Mouse (Mus musculus) limb, embryonic 12.5 days (tissue): ENCODE data around the gene Kcnd2. TPM values are rescaled to one million over a fixed set of nuclear protein-coding genes. Genes with fewer than 3 reads are reported as not detected.

Experiments
- ATAC-seq: fragments of 200-750 bp; cut with Nextera tagmentation; 2 replicates; pipeline ENCODE4 v1.8.0; 2017; ENCODE audit warnings: low read depth, moderate TSS enrichment; ENCODE audit not compliant: insufficient number of reproducible peaks, insufficient read depth, low FRiP score, low TSS enrichment
- H3K27ac ChIP-seq: fragments of 300-500 bp; sonication (generic); 2 replicates; pipeline ENCODE4 v1.5.1; 2016; ENCODE audit warnings: mild to moderate bottlenecking, moderate library complexity
- H3K27me3 ChIP-seq: fragments of 300-500 bp; sonication (generic); 2 replicates; pipeline ENCODE4 v1.6.1; 2016; ENCODE audit warnings: mild to moderate bottlenecking, moderate library complexity
- H3K36me3 ChIP-seq: fragments of 300-500 bp; sonication (generic); 2 replicates; pipeline ENCODE4 v1.6.1; 2016; ENCODE audit warnings: mild to moderate bottlenecking, moderate library complexity
- H3K4me1 ChIP-seq: fragments of 300-500 bp; sonication (generic); replicated peaks from 2 replicates; pipeline ENCODE4 v1.6.1; 2016
- H3K4me2 ChIP-seq: fragments of 300-500 bp; sonication (generic); 2 replicates; pipeline ENCODE4 v1.6.1; 2016; ENCODE audit warnings: mild to moderate bottlenecking, moderate library complexity
- H3K4me3 ChIP-seq: fragments of 300-500 bp; sonication (generic); replicated peaks from 2 replicates; pipeline ENCODE4 v1.5.1; 2016; ENCODE audit warnings: mild to moderate bottlenecking
- H3K9ac ChIP-seq: fragments of 300-500 bp; sonication (generic); replicated peaks from 2 replicates; pipeline ENCODE4 v1.6.1; 2016; ENCODE audit warnings: mild to moderate bottlenecking, moderate library complexity
- H3K9me3 ChIP-seq: fragments of 300-500 bp; sonication (generic); 2 replicates; pipeline ENCODE4 v1.6.1; 2016; ENCODE audit warnings: mild to moderate bottlenecking, moderate library complexity
- WGBS: fragments of 180-500 bp; shearing (Covaris S2); methylation state at CpG from one replicate; pipeline ENCODE4 v1.1.7; 2016; 5-methylcytosine and 5-hydroxymethylcytosine counted together
- polyA plus RNA-seq: library from polyadenylated mRNA; unstranded; fragments of >200 nt; fragmentation: Nextera tagmentation; extraction: Ambion mirVana; gene quantifications from 2 replicates; pipeline ENCODE4 v1.2.1, GENCODE M21; 2016

Gene Kcnd2
- polyA plus RNA-seq, 1 experiment from 2014 or later: 2.3 TPM

DNA sequence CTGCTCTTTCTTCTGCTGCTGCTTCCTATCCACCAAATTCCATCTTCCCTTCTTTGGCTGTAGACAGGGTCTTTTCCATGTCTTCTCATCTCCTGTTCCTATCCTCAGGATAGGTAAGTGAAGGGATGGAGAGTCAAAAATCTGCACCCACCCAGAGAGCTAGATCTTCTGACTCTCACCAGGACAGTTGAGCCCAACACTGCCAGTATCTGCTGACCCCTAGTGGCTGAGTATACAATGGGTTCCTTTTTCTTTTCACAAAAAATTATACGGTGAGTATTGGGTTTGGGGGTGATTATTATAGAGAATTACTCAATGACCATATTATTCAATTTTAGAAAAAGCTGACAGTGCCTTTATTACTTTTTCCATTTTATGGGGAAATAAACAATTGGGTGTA, 319.5 kb downstream of the Kcnd2 start:
- WGBS: 45% methylated on average over 1 of the region's 1 CpGs
- Histone ChIP-seq H3K27me3 (no peaks in the 10 kb centered on the region), H3K9me3 (no peaks in the 10 kb centered on the region), H3K4me3 (no peak overlapping the region), H3K27ac (no peak overlapping the region), H3K9ac (no peak overlapping the region), H3K36me3 (no peaks in the 10 kb centered on the region), H3K4me1 (no peaks in the 10 kb centered on the region), H3K4me2 (no peak overlapping the region)
- ATAC-seq: no peak

DNA sequence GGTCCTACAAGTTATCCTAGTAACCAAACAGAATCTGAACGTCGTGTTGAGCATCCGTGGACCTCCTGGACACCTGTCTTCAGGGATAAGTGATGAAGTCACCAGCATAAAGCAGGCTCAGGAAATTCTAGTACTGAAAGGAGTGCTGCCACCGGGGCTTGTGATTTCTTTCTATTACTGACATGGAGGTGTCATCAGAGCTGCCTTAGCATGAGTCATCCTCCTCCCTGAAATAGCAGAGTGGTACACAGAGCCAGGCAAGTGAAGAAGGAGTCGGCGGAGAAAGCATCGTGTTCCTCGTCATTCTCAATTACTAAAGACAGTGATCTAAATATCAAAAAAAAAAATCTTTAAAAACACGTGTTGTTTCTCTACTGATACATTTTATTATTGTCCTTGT, 336.2 kb downstream of the Kcnd2 start:
- no peaks in the 10 kb centered on the region for H3K27me3 ChIP-seq
- no peaks in the 10 kb centered on the region for H3K9me3 ChIP-seq
- no peak overlapping the region for H3K9ac ChIP-seq
- no peaks in the 10 kb centered on the region for H3K36me3 ChIP-seq
- ATAC-seq: no peak
- H3K4me1 ChIP-seq: no peaks in the 10 kb centered on the region
- H3K4me2 ChIP-seq: no peak overlapping the region
- H3K27ac ChIP-seq: no peak overlapping the region
- no peak overlapping the region for H3K4me3 ChIP-seq
- 83% methylated on average over 9 of the region's 9 CpGs for WGBS

DNA sequence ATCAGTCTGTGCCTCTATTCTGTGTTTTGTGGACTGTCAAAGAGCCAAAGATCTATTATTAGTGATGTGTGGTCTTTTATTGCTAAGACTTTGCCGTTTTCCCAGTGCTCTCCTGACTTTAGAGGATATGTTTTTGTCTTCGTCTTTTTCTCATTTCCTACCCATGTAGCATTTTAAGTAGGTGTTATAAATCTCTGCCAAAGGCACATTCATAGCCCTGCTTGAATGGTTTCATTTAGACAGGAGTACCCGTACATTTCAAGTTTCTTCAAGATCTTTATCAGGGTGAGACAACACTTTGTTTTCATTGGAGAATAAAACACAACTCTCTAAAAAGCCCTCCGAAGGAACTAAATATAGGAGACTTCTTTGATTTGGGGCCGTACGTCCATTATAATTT, 355.7 kb downstream of the Kcnd2 start:
- no peaks in the 10 kb centered on the region for H3K36me3 ChIP-seq

DNA sequence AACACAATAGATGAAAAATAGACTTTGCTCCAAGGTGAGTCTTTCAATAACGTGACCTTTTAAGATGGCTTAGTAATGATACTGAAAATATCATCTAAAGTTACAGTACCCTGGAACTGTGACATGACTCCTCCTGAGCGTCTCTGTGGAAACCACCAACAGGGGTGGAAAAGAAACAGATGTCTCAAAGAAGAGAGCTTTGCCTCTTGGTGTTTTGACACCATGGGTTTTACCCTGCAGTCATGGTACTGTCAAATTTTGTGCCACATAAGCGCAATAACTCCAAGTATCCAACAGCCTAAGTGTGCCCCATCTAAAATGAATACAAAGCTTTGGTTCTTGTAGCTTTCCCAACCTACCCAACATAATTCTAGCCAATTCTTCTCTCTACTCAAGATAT, 374.9 kb downstream of the Kcnd2 start:
- Histone ChIP-seq H3K4me2 (no peak overlapping the region), H3K4me3 (no peak overlapping the region), H3K27ac (no peak overlapping the region), H3K36me3 (no peaks in the 10 kb centered on the region), H3K4me1 (no peaks in the 10 kb centered on the region; the same call in 1 of the 2 replicates), H3K9ac (no peak overlapping the region), H3K9me3 (no peaks in the 10 kb centered on the region), H3K27me3 (no peaks in the 10 kb centered on the region)
- ATAC-seq: no peak
- WGBS: 88% methylated on average over 3 of the region's 3 CpGs

More for the DNA sequence above, 355.7 kb downstream of the Kcnd2 start:
- ATAC-seq: no peak
- H3K4me3 ChIP-seq: no peak overlapping the region
- no peak overlapping the region for H3K4me2 ChIP-seq
- no peaks in the 10 kb centered on the region for H3K4me1 ChIP-seq
- 41% methylated on average over 6 of the region's 6 CpGs for WGBS
- H3K9me3 ChIP-seq: no peaks in the 10 kb centered on the region
- H3K9ac ChIP-seq: no peak overlapping the region
- no peaks in the 10 kb centered on the region for H3K27me3 ChIP-seq
- H3K27ac ChIP-seq: no peak overlapping the region

DNA sequence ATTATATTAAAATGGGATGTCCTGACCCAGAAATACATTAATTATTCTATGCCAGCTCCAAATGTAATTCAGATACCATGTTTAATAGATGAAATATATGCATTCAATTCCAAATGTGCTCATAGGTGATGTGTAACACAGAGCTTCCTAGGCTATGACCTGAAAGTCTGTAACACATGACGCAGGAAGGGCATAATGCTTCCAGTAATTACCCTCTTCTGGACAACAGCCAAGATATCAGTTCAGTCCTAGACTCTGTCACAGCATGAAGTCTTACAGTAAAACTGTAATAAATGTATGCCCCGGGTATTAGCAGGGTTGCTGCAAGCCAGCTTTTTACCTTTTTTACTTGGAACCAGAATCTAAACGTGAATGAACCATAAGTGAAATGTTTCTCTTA, 382.1 kb downstream of the Kcnd2 start:
- Histone ChIP-seq H3K9ac (no peak overlapping the region), H3K9me3 (no peaks in the 10 kb centered on the region), H3K27me3 (no peaks in the 10 kb centered on the region), H3K27ac (no peak overlapping the region), H3K36me3 (no peaks in the 10 kb centered on the region), H3K4me3 (no peak overlapping the region), H3K4me2 (no peak overlapping the region), H3K4me1 (no peaks in the 10 kb centered on the region)
- ATAC-seq: no peak; the same call in 1 of the 2 replicates
- 41% methylated on average over 3 of the region's 3 CpGs for WGBS

DNA sequence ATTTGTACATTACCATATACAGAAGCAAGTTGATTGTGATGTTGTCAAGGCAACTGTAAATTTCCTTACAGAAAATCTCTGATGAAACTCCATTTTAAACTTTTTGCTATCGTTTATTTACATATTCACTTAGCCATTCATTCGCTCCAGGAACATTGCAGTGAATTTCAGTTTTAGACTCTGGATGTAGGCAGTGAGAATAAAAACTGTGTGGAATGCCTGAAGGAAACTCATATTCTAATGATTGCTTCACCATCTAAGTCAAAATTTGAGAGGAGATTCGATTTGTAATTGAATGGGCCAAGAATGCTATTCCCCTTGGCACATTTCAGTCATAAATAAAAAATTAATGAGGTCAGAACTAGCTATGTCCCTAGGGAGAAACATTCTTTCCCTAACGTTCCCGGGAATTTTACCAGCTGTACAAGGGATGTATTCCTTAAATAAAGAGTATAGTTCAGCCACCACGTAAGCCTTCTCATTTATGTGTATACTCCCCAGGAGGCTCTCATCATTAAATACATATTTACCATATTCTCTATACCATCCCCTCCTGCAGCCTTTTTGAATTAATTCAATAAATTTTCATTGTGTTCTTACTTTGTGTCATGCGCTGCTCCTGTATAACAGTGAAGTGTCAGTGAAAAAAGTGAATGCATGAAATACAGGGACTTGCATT, 394.2 kb downstream of the Kcnd2 start:
- Histone ChIP-seq H3K36me3 (no peaks in the 10 kb centered on the region), H3K4me3 (no peak overlapping the region), H3K9me3 (no peaks in the 10 kb centered on the region), H3K27me3 (no peaks in the 10 kb centered on the region), H3K27ac (no peak overlapping the region), H3K4me2 (no peak overlapping the region), H3K9ac (no peak overlapping the region), H3K4me1 (no peaks in the 10 kb centered on the region)
- ATAC-seq: no peak
- WGBS: 53% methylated on average over 7 of the region's 7 CpGs

DNA sequence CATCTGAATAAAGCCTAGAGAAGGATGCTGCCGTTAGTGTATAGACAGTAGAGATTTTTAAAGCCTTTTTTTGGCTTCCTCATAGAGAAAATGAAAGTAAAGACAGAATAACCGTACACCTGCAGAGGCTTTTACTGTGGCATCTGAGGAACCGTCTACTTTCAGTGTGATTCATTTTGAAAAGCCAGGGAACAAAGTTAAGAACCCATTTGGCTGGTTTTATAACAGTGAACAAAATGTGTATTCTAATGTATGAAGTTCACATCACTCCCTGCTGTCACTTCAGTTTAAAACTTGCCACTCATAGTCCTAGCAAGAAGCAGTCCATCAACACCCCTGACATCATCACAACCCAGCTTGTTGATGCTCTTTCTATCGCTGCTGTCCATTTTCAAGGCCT, 414.7 kb downstream of the Kcnd2 start:
- no peak overlapping the region for H3K4me2 ChIP-seq
- no peak overlapping the region for H3K9ac ChIP-seq
- no peaks in the 10 kb centered on the region for H3K9me3 ChIP-seq
- 85% methylated on average over 4 of the region's 4 CpGs for WGBS
- H3K36me3 ChIP-seq: no peaks in the 10 kb centered on the region
- no peak overlapping the region for H3K4me3 ChIP-seq
- no peaks in the 10 kb centered on the region for H3K4me1 ChIP-seq
- ATAC-seq: no peak
- no peak overlapping the region for H3K27ac ChIP-seq
- no peaks in the 10 kb centered on the region for H3K27me3 ChIP-seq

DNA sequence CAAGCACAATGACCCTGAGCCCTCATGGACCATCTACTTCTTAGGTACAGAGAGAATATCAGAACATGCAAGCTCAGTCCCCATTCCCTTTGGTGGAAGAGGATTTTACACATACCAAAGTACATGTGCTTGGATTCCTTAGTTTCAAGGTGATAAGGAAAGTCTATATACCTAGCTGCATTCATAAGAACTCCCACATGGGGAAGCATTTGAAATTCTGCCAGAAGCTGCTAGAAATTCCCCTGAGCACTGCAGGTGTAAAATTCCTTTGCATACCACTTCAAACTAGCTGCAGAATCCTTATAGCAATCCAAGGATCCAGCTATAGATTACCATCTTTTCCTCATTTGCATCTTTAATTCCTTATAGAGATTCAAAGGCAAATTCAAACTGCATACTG, 440.4 kb downstream of the Kcnd2 start:
- no peak overlapping the region for H3K4me2 ChIP-seq
- no peaks in the 10 kb centered on the region for H3K36me3 ChIP-seq
- no peaks in the 10 kb centered on the region for H3K4me1 ChIP-seq
- no peaks in the 10 kb centered on the region for H3K27me3 ChIP-seq
- no peak overlapping the region for H3K9ac ChIP-seq
- H3K27ac ChIP-seq: no peak overlapping the region
- no peak overlapping the region for H3K4me3 ChIP-seq
- no peak for ATAC-seq
- no peaks in the 10 kb centered on the region for H3K9me3 ChIP-seq

DNA sequence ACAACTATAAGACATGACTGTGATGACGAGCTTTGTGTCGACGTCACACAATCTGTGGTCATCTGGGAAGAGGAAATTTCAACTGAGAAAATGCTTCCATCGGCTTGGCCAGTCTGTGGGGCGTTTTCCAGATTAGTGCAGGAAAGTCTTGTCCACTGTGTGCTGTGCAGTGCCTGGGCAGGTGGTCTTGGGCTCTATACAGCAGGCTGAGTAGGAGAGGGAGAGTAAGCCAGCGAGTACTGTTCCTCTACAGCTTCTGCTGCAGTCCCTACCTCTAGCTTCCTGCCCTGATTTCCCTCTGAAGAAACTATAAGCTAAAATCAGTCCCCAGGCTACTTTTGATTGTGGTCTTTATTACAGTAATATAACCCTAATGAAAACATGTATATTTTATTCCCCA, 448.8 kb downstream of the Kcnd2 start:
- no peak for ATAC-seq

DNA sequence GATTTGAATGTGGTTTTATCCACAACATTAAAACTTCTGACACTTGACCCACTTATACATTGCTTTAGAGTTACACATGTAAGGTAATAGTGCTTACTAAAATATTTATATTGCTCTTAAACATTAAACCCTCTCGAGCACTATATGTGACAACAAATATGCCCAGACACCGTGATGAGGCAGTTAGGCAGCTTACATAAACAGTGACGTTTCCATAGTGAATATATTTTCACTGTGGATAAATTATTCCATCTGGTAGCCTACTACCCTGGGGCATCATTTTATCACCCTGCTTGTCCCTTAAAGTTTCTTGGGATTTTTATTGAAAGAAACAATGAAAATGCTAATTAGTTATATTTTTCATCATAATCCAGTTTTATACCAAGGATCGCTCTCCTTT, 449.3 kb downstream of the Kcnd2 start:
- H3K27ac ChIP-seq: no peak overlapping the region
- no peak overlapping the region for H3K9ac ChIP-seq
- H3K36me3 ChIP-seq: no peaks in the 10 kb centered on the region
- no peak for ATAC-seq
- H3K4me2 ChIP-seq: no peak overlapping the region
- H3K4me3 ChIP-seq: no peak overlapping the region
- H3K27me3 ChIP-seq: no peaks in the 10 kb centered on the region
- 65% methylated on average over 4 of the region's 4 CpGs for WGBS
- H3K9me3 ChIP-seq: no peaks in the 10 kb centered on the region
- H3K4me1 ChIP-seq: no peaks in the 10 kb centered on the region

More for the DNA sequence above, 448.8 kb downstream of the Kcnd2 start:
- Histone ChIP-seq H3K9me3 (no peaks in the 10 kb centered on the region), H3K36me3 (no peaks in the 10 kb centered on the region), H3K4me2 (no peak overlapping the region), H3K4me3 (no peak overlapping the region), H3K4me1 (no peaks in the 10 kb centered on the region), H3K9ac (no peak overlapping the region), H3K27me3 (no peaks in the 10 kb centered on the region), H3K27ac (no peak overlapping the region)
- WGBS: 75% methylated on average over 6 of the region's 6 CpGs

DNA sequence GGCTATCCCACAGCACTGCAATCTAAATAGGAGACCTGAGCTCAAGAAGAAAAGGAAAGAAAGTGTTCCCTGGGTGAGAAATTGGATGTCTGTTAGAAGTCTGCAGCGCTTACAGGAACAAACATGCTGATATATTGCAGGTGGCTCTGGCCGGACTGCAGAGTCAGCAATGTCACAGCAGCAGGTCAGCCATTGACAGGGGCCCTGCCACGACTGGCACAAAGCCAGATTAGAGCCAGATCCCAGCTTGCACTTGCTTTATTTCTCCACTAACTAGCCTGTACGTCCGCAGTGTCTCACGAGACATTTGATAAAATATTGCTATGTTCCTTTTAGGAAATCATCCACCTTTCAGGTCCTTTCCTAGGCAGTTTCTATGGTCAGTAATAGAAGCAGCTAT, 468.9 kb downstream of the Kcnd2 start:
- Histone ChIP-seq H3K4me3 (no peak overlapping the region), H3K4me2 (no peak overlapping the region), H3K9ac (no peak overlapping the region), H3K27me3 (no peaks in the 10 kb centered on the region), H3K27ac (no peak overlapping the region), H3K4me1 (peaks cover 4% of the 10 kb centered on the region; the same call in 1 of the 2 replicates), H3K9me3 (no peaks in the 10 kb centered on the region), H3K36me3 (no peaks in the 10 kb centered on the region)
- no peak for ATAC-seq
- WGBS: 39% methylated on average over 6 of the region's 6 CpGs

DNA sequence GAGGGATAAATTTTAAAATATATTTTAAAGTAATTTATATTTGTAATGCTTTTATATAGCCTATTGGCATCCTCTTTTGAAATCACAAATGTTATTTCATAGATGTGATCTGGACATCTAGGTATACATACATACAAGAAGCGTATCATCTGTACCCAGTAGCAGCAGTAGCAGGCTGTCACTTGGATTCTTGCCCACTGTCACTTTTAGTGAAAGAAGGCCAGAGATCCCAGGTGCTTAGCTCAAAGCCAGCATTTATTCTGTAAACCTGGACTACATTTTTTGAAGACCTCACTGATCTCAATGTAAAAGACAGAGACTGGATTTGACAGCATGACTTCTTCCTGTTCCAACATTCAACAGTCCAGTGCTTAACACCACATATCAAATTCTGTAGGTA, 471.1 kb downstream of the Kcnd2 start:
- Histone ChIP-seq H3K4me2 (no peak overlapping the region), H3K9ac (no peak overlapping the region), H3K4me1 (peaks cover 4% of the 10 kb centered on the region; the same call in 1 of the 2 replicates), H3K27ac (no peak overlapping the region), H3K27me3 (no peaks in the 10 kb centered on the region), H3K9me3 (no peaks in the 10 kb centered on the region), H3K4me3 (no peak overlapping the region), H3K36me3 (no peaks in the 10 kb centered on the region)
- ATAC-seq: no peak
- 95% methylated on average over 1 of the region's 1 CpGs for WGBS
